Mouse (Mus musculus) testis, postnatal 10 days (tissue): ENCODE results near the gene Zfp961.
"Not testable (repeated sequence)": the region's sequence is repeated elsewhere in the genome, so short reads cannot be mapped to it uniquely, and the experiment has no call there.

Source experiments
- DNase-seq: peaks from one replicate; pipeline ENCODE4 v3.0.0; 2021; ENCODE audit warnings: low spot score

Zfp961 gene

GRCm38 (mm10) chr8:71961796-71962195, 11.0 kb downstream of the Zfp961 start:
- peak; percentile 26 for DNase-seq

DNA sequence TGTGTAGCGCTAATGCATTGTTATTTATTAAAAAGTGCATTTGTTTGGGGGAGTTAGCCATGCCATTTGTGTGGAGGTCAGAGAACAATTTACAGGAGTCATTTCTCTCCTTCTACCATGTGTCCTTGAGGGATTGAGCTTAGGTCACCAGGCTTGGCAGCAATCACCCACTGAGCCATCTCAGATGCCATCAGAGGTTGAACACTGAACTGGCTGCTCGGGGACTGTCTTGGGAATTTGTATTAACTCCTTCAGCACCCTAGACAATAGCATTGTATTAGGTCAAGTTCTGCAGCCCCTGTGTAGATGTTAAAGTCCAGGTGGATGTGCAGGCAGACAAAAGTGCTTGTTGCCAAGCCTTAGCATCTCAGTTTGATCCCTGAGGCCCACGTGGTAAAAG, 13.2 kb downstream of the Zfp961 start:
- peak; percentile 22 for DNase-seq

GRCm38 (mm10) chr8:71965166-71965565, 14.3 kb downstream of the Zfp961 start:
- DNase-seq: peak; percentile 59

- DNase-seq: no peak
Observed at GRCm38 (mm10) chr8:71966411-71966810, 15.6 kb downstream of the Zfp961 start.

DNA sequence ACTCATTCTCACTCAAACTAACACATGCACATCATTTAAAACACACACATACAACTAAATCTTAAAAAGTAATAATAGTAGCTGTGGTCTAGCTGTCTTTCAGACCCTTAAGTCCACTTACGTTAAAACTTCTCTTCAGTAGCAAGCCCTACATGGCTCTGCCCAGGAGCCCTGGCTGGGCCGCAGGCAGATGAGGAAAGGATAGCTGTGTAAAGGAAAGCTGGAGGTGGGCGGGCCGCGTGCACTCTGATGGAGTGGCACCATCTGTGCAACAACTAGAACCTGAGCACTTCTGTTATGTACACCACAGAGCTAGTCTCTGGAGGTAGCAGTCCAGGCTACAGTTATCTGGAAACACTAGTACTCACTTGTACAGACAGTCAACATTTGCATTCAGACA, 16.4 kb downstream of the Zfp961 start:
- no peak for DNase-seq

DNA sequence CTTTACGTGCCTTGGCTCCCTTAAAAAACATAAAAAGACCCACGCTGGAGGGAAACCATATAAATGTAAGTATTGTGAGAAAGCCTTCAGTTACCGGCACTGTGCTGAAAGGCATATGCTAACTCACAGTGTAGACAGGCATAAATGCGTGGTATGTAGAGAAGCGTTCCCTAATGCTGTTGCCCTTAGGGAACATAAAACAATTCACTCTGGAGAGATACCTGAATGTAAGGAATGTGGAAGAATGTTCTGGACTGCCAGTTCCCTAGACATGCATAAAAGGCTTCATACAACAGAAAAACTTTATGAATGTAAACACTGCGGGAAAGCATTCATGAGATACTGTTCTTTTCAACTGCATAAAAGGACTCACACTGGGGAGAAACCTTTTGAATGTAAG, 17.3 kb downstream of the Zfp961 start:
- DNase-seq: no peak

DNA sequence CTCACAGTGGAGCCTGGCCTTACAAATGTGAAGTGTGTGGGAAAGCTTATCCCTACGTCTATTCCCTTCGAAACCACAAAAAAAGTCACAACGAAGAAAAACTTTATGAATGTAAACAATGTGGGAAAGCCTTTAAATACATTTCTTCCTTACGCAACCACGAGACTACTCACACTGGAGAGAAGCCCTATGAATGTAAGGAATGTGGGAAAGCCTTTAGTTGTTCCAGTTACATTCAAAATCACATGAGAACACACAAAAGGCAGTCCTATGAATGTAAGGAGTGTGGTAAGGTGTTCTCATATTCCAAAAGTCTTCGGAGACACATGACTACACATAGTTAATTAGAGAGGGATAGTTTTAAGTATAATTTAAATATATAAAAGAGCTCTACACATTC, 17.8 kb downstream of the Zfp961 start:
- no peak for DNase-seq

- DNase-seq: peak; percentile 43
Observed at GRCm38 (mm10) chr8:71971945-71972344, 21.1 kb downstream of the Zfp961 start.

DNA sequence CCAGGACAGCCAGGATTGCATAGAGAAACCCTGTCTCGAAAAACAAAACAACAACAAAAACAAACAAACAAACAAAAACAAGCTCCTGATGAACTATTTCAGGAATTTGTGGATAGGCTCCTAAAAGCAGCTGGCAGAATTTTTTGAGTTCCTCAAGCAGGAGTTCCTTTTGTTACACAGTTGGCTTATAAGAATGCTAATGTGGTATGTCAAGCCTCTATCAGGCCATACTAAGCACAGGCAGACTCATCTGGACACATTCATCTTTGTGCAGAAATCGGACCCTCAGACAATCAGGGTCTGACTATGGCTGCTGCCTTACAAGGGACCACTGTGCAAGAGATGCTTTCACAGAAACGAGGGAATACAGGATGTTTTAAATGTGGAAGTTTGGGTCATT, 23.4 kb downstream of the Zfp961 start:
- DNase-seq: peak; percentile 7

DNA sequence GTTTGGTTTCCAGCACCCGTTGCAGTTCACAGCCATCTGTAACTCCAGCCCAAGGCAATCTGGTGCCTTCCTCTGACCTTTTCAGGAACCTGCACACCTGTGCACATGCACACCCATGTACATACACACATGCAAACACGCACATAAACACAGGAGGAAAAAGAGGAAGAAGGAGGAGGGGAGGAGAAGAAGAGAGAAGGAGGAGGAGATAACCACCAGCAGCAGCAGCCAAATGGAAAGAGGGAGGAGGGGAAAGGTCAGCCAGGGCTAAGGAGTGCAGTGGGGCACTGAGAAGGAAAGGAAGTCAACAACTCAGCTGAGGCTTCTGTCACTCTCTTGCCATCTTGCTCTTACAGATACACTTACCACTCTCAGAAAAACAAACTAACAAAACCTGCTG, 30.2 kb downstream of the Zfp961 start:
- DNase-seq: peak; percentile 19

DNA sequence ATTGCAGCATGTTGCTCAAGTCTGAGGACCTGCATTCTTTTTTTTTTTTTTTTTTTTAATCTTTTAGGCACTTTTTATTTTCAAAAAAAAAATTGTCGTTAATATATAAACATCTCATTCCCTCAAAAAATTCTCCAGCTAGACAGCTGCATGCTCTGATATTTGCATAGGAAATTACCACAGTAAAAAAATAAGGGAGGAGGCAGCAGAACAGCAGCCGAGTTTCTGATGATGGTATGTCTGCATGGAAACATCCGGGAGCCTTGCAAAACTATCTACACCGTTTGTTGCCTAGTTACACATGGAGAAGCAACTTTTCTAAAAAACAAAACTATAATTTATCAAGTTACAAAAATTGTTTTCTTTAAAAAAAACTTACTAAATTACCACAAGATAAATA, 30.6 kb downstream of the Zfp961 start:
- no peak for DNase-seq

GRCm38 (mm10) chr8:71984601-71985000, 33.8 kb downstream of the Zfp961 start:
- no peak for DNase-seq

GRCm38 (mm10) chr8:71988110-71988866, 37.5 kb downstream of the Zfp961 start:
- DNase-seq: peak; percentile 61

DNA sequence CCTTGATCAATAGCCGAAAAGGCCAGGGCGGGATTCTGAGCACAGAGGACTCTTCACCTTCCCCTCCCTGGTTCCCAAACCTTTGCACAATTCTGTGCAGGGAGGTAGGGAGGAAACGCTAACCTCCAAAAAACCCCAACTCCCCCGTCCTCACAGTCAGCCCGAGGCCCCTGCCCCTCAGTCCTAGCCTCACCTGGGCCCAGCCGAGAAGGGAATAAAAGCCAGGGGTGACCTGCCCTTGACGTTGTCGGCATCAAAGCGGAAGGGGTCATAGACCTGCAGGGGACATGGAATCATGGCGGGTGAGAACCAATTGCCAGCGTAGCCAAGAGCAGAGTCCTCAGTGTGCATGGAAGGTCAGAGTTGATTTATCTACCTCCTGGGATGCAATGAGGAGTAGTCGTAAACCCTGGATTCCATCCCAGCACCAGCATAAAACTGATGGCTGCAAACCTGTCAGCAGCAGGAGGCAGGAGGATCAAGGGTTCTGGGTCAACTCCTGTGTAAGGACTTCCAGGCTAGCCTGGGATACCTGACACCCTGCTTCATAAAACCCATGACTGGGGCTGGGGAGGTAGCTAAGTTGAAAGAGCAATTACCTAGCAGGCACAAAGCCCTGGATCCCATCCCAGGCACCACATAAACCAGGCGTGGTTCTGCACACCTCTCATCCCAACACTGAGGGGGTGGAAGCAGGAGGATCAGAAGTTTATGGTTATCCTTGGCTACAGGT, 38.2 kb downstream of the Zfp961 start:
- no peak for DNase-seq

DNA sequence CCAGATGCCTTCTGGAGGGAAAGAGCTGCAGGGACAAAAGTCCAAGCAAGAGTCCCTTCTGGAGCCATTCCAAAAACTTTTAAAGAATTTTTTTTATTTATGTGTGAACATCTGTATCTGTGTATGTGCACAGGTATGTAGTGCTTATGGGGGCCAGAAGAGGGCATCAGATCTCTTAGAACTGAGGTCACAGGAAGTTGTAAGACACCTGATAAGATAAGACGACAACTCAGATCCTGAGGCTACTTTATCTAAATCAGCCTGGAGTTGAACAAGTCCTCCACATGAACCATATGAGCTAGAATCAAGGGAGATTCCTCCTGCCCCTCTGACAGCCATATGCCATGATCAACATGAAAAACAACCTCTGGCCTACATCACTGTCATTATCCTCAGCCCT, 48.6 kb downstream of the Zfp961 start:
- DNase-seq: no peak

- DNase-seq: peak; percentile 22
Observed at GRCm38 (mm10) chr8:72000223-72000622, 49.4 kb downstream of the Zfp961 start.

DNA sequence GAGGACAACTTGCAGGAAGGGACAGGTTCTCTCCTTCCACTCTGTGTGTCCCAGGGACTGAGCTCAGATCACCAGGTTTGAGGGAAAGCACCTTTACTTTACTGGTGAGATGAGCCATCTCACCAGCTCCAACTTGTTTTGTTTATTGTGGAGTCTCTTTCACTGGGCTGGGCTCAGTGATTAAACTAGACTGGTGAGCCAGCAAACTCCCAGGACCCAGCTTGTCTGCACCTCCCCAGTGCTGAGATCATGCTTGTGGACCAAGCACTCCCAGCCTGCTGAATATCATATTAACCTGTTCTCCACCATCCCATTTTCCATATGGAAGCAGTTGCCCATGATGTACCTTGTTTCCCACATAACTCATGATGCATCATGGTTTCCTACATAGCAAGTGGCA, 52.1 kb downstream of the Zfp961 start:
- peak; percentile 15 for DNase-seq

DNA sequence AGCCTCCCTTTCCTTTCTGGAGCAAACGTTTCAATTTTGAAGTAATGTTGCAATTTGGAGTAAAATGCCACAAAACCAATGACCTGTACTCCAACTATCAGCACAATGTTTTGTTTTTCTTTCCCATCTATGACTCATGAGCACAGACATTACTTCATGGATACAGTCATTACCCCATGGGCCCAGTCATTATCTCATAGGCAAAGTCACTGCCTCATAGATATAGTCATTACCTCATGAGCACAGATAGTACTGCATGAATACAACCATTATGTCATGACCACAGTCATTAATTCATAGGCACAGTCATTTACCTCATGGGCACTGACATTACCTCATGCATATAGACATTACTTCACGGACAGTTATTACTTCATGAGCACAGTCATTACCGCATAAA, 55.1 kb downstream of the Zfp961 start:
- DNase-seq: no peak

- DNase-seq: peak; percentile 23
Observed at GRCm38 (mm10) chr8:72006763-72007162, 55.9 kb downstream of the Zfp961 start.

DNA sequence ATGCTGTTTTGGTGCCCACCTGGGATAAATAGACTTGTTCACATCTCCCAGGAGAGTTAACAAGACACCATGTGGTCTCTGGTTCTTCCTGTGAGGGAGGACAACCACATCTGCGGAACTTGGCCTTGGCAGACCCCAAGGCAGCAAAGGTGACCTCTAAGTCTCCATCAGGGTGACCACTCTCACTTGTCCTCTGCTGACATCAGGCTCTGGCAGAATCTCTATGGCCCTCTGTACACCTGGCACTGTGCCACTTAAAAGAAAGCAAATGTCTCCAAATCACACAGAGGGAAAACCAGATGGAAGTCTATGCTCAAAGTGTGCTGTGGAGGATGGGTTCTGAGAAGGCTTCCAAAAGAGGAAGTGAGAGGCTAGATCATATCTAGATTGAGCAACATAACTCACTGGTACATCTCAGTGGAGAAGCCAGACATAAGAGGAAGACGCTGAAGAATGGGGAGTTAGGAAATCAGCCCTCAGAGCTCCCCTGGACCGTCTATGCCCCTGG, 57.4 kb downstream of the Zfp961 start:
- peak; percentile 34 for DNase-seq

DNA sequence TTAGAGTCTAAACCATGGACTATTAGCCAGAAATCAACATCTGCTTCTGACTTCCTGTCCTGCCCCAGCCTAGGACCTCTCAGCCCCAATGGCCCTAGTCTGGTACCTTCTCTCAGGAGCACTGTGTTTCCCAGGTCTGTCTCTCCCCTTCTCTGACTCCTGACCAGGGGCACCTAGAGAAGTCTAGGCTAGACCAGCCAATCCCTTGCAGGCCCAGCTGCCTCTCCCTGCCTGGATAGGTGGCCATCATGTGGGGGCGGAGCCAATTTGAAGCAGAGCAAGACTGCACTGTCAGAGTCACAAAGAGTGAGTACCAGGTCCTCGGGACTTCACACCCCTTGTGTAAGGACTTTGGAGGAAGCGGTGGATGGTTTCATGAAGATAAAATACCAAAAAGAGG, 58.6 kb downstream of the Zfp961 start, which contains the start of gene Cyp4f18:
Gene Cyp4f18 (minus strand): TSS at position 154 of the 400 bp plus-strand sequence.
- DNase-seq: peak; percentile 47

DNA sequence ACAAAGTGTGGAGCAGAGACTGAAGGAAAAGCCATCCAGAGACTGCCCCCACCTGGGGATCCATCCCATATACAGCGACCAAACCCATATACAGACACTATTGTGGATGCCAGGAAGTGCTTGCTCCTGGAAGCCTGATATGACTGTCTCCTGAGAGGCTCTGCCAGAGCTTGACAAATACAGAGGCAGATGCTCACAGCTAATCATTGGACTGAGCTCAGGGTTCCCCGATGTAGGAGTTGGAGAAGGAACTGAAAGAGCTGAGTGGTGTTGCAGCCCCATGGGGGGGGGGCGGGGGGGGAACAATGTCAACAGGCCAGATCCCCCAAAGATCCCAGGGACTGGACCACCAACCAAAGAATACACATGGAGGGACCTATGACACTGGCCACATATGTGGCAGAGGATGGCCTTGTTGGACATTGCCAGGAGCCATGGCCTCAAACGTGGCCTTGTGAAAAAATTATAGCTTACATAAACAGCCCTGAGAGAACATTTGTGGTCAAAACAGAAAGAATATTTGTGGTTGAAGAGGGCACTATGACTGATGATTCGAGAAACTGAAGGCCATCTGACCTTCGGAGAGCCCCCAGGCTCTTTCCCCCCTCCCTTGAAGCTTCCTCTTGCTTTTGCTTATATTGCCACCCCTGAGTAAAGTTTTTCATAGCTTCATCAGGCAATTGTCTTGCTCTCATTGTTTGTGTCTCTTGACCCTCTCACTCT, 62.8 kb downstream of the Zfp961 start:
- peak; percentile 27 for DNase-seq

DNA sequence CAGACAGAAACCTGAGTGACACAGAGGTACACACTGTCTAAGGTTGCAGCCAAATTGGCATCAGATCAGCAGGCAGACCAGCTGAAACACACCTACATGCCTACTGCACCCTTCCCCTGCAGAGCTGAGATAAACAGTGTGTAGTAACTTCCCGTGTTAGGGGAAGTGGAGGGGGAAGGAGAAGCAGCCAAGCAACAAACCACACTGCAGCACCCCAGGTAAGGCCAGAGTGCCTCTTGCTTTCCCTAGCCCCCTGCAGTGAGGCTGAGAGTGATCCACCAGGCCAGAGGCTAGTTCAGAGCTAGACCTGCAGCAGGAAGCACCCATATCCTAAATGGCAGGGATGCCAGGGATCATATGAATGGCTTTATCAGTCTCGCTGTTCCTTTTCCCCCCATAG, 66.5 kb downstream of the Zfp961 start:
- DNase-seq: not testable (repeated sequence)
